Mouse (Mus musculus) midbrain, embryonic 13.5 days (tissue): Measurements from ENCODE around the gene Kmt5a. TPM values are rescaled to one million over a fixed set of nuclear protein-coding genes. Genes with fewer than 3 reads are reported as not detected.
"Not testable (repeated sequence)": the region's sequence is repeated elsewhere in the genome, so short reads cannot be mapped to it uniquely, and the experiment has no call there.

ENCODE experiments used
- ATAC-seq: fragments of 200-750 bp; cut with Nextera tagmentation; 2 replicates; pipeline ENCODE4 v1.8.0; 2017; ENCODE audit warnings: mild to moderate bottlenecking, moderate TSS enrichment, moderate library complexity
- H3K27ac ChIP-seq: fragments of 300-500 bp; sonication (generic); 2 replicates; pipeline ENCODE4 v1.5.1; 2015; ENCODE audit warnings: inconsistent platforms, mild to moderate bottlenecking, moderate library complexity
- H3K27me3 ChIP-seq: fragments of 300-500 bp; sonication (generic); 2 replicates; pipeline ENCODE4 v1.6.1; 2015; ENCODE audit warnings: mild to moderate bottlenecking, inconsistent platforms
- H3K36me3 ChIP-seq: fragments of 300-500 bp; sonication (generic); 2 replicates; pipeline ENCODE4 v1.6.1; 2015; ENCODE audit warnings: mild to moderate bottlenecking, inconsistent platforms
- H3K4me1 ChIP-seq: fragments of 300-500 bp; sonication (generic); replicated peaks from 2 replicates; pipeline ENCODE4 v1.6.1; 2015; ENCODE audit warnings: inconsistent platforms
- H3K4me2 ChIP-seq: fragments of 300-500 bp; sonication (generic); replicated peaks from 2 replicates; pipeline ENCODE4 v1.6.1; 2015; ENCODE audit warnings: moderate library complexity, mild to moderate bottlenecking, inconsistent platforms
- H3K4me3 ChIP-seq: fragments of 300-500 bp; sonication (generic); replicated peaks from 2 replicates; pipeline ENCODE4 v1.5.1; 2015; ENCODE audit warnings: mild to moderate bottlenecking, inconsistent platforms
- H3K9ac ChIP-seq: fragments of 300-500 bp; sonication (generic); replicated peaks from 2 replicates; pipeline ENCODE4 v1.6.1; 2015; ENCODE audit warnings: mild to moderate bottlenecking, inconsistent platforms
- H3K9me3 ChIP-seq: fragments of 300-500 bp; sonication (generic); 2 replicates; pipeline ENCODE4 v1.6.1; 2016; ENCODE audit warnings: mild to moderate bottlenecking, inconsistent platforms
- WGBS: fragments of 180-500 bp; shearing (Covaris S2); methylation state at CpG from one replicate; pipeline ENCODE4 v1.1.7; 2015; 5-methylcytosine and 5-hydroxymethylcytosine counted together
- polyA plus RNA-seq: library from polyadenylated mRNA; unstranded; fragments of >200 nt; fragmentation: Nextera tagmentation; extraction: Ambion mirVana; gene quantifications from 2 replicates; pipeline ENCODE4 v1.2.1, GENCODE M21; 2015

The Kmt5a gene
- polyA plus RNA-seq, 1 experiment from 2014 or later, result 23.6 TPM

DNA sequence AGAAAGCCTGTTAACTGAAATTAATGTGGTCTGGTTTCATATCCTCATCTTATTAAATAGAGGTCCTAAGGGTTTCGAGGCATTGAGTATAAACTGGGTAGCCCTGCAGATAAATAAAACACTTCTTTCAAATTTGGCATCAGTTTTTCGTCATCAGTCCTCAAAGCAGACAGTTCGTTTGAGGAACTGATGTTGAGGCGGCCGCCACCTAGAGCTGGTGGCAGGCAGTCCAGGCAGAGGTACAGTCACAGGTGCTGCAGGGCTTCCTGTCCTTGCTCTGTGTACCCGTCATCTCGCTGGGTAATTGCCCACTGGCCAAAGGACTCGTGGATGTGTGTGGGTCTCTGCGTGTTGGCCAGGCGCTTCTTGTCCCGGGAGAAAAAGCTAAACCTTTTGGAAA is 53.7 kb downstream of the Kmt5a start:
- Histone ChIP-seq H3K4me1 (peaks cover 9% of the 10 kb centered on the region; the same call in 1 of the 2 replicates), H3K27ac (no peak overlapping the region), H3K4me2 (no peak overlapping the region), H3K36me3 (peaks cover 55% of the 10 kb centered on the region), H3K4me3 (no peak overlapping the region), H3K9ac (no peak overlapping the region), H3K9me3 (no peaks in the 10 kb centered on the region), H3K27me3 (no peaks in the 10 kb centered on the region)
- 92% methylated on average over 11 of the region's 11 CpGs for WGBS
- no peak for ATAC-seq

DNA sequence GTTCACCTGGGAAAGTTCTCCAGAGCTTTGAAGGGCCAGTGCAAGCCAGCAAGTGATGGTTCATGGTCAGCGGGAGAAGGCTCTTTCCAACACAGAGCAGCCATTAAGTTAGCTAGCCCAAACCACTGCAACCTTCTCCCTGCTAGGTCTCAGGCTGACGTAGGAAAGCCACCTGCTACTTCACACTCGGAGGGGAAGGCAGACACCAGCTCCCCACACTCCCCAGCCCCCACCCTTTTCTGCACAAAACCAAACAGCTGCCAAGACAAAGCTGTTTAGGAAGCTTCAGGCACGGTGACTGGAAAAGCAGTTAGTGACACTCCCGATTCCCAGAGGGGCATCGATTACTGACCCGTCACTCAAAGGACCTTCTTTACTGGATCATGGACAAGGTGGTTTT is 55.8 kb downstream of the Kmt5a start:
- H3K27ac ChIP-seq, result no peak overlapping the region
- 0 out of 2 replicates have a peak overlapping the region, but pooled peaks have one; percentile 28 for H3K9ac ChIP-seq
- H3K4me1 ChIP-seq, result peaks cover 13% of the 10 kb centered on the region
- H3K4me2 ChIP-seq, result no peak overlapping the region
- WGBS, result 55% methylated on average over 7 of the region's 7 CpGs
- no peak overlapping the region for H3K4me3 ChIP-seq
- ATAC-seq, result no peak
- no peaks in the 10 kb centered on the region for H3K9me3 ChIP-seq
- H3K27me3 ChIP-seq, result no peaks in the 10 kb centered on the region
- H3K36me3 ChIP-seq, result peaks cover 49% of the 10 kb centered on the region

DNA sequence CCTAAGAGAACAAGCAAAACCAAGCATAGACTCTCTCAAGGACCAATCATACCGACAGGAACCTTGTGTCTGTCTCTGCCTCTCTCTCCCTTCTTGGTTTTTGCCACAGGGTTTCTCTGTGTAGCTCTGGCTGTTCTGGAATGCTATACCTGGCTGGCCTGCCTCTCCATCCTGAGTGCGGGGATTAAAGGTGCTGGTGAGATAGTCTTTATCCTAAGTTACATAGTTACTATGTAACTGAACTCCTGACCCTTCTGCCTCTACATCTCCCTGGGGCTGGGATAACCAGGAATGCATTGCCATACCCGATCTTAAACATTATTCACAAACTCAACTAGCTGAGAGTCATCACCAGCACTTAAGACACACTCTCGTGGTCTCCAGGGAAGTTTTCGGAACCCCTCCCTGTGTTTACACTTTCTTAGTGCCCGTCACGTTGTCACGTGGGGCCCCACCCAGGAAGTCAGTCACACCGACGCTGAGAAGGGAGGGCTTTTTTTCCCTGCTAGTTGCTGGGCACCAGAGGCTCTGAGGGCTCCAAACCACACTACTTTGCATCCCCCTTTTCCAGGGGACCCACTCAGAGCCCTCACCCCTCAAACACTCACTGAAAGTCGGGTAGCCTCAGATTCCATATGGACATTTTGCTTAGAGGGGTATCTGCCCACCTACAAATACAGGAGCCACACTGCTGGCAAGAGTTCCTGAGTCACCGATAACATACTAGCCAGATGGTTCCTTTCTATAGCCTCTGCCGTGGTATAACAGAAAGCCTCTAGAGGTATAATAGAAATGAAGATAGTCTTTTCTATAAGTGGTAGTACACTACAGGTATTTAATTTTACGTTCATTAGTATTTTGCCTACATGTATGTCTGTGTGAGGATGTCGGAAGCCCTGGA is 57.1 kb downstream of the Kmt5a start:
- WGBS, result 86% methylated on average over 15 of the region's 15 CpGs
- no peak overlapping the region for H3K4me2 ChIP-seq
- H3K27ac ChIP-seq, result no peak overlapping the region
- H3K9ac ChIP-seq, result no peak overlapping the region
- no peak overlapping the region for H3K4me3 ChIP-seq
- no peak for ATAC-seq
- H3K9me3 ChIP-seq, result no peaks in the 10 kb centered on the region
- H3K27me3 ChIP-seq, result no peaks in the 10 kb centered on the region
- peaks cover 13% of the 10 kb centered on the region for H3K4me1 ChIP-seq
- peaks cover 49% of the 10 kb centered on the region for H3K36me3 ChIP-seq

DNA sequence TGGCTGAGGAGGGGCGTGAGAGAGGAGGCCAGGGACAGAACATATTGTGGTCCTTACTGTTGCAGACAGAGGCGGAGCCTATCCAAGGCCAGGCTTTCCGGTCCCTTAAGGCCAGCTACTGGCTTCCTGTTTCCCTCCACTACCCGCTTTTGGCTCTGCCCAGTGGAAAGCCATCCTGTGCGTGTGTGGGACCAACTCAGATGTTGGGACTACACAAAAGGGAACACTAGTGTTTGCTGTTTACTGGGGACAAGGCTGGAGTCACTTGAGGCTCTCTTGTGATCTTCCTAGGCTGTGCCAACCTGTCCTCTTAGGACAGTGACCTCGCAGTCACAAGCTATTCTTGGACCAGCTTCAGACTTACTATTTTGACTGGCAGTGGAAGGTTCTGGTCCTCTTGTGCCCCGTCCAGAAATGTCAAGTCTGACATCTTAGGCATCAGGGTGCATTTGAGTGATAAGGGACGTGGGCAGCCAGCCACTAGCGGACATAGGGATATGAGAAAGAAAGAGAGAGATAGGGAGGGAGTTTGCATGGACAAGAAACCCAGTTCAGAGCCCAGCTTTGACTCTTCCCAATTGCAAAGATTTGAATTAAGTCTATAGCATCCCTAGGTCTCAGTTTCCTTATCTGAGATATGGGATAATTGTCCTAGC is 58.6 kb downstream of the Kmt5a start:
- no peaks in the 10 kb centered on the region for H3K27me3 ChIP-seq
- ATAC-seq, result no peak
- H3K36me3 ChIP-seq, result peaks cover 44% of the 10 kb centered on the region
- 79% methylated on average over 9 of the region's 9 CpGs for WGBS
- no peak overlapping the region for H3K4me2 ChIP-seq
- H3K4me1 ChIP-seq, result peaks cover 13% of the 10 kb centered on the region
- no peak overlapping the region for H3K27ac ChIP-seq
- no peaks in the 10 kb centered on the region for H3K9me3 ChIP-seq
- H3K9ac ChIP-seq, result no peak overlapping the region
- no peak overlapping the region for H3K4me3 ChIP-seq

DNA sequence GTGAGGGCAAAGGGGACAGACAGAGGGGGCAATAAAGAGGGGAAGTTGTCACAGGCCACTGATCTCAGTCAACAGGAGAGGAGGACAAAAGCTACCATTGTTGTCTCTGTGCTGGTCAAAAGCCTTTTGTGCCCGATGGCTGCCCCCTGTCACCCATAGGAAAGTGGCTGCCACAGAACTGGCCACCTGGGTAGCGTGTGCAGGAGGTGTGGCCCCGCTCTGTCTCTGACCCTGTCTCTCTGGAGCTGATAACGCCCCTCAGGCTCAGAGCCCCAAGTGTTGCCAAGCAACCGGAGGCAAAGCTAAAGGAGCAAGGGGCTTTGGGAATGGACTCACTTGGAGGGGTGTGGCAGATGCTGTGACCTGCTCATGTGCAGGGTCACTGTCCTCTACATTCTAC is 59.3 kb downstream of the Kmt5a start:
- H3K9ac ChIP-seq, result no peak overlapping the region
- 19% methylated on average over 5 of the region's 5 CpGs for WGBS
- H3K4me2 ChIP-seq, result no peak overlapping the region
- no peak for ATAC-seq
- H3K27me3 ChIP-seq, result no peaks in the 10 kb centered on the region
- H3K27ac ChIP-seq, result no peak overlapping the region
- peaks cover 40% of the 10 kb centered on the region for H3K36me3 ChIP-seq
- H3K9me3 ChIP-seq, result no peaks in the 10 kb centered on the region
- H3K4me3 ChIP-seq, result no peak overlapping the region
- peaks cover 13% of the 10 kb centered on the region for H3K4me1 ChIP-seq

DNA sequence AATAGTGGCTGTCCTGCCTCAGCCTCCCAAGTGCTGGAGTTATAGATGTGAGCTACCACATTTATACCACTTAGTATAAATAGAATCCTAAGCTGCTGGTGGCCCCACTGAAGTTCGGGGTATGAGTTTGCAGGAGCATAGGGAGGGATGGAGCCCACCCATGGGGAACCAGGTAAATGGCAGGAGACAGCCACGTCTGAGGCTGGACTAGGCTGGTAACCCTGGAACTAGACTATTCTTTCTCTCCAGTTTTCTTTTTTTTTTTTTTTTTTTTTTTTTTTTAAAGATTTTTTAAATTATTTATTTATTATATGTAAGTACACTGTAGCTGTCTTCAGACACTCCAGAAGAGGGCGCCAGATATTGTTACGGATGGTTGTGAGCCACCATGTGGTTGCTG is 60.3 kb downstream of the Kmt5a start:
- not testable (repeated sequence) for H3K9ac ChIP-seq, H3K9me3 ChIP-seq, H3K27me3 ChIP-seq, H3K4me3 ChIP-seq, H3K27ac ChIP-seq, H3K4me2 ChIP-seq, ATAC-seq
- WGBS, result 82% methylated on average over 3 of the region's 4 CpGs
- Histone ChIP-seq H3K4me1 (peaks cover 13% of the 10 kb centered on the region), H3K36me3 (peaks cover 35% of the 10 kb centered on the region)

DNA sequence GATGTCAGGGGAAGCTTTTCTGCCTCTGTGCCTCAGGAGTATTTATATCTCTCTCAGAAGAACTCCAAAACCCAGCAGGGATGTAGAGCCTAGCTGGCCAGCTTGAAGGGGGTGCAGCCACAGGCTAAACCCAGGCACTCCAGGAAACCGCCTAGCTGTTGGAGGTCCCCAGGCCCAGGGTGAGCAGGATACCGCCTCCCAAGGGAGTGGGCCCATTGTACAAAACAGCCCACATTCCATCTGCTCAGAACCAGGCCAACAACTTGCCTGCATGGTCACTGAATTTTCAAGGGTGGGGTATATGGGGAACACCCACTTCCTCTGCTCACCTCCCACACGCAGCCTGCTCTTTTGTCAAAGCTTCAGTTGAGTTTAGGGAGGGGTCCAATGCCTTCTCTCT is 60.8 kb downstream of the Kmt5a start:
- ATAC-seq, result no peak
- no peak overlapping the region for H3K27ac ChIP-seq
- H3K27me3 ChIP-seq, result no peaks in the 10 kb centered on the region
- peaks cover 35% of the 10 kb centered on the region for H3K36me3 ChIP-seq
- H3K9ac ChIP-seq, result no peak overlapping the region
- no peak overlapping the region for H3K4me3 ChIP-seq
- no peak overlapping the region for H3K4me2 ChIP-seq
- H3K4me1 ChIP-seq, result peaks cover 10% of the 10 kb centered on the region
- WGBS, result 92% methylated on average over 3 of the region's 3 CpGs
- no peaks in the 10 kb centered on the region for H3K9me3 ChIP-seq

DNA sequence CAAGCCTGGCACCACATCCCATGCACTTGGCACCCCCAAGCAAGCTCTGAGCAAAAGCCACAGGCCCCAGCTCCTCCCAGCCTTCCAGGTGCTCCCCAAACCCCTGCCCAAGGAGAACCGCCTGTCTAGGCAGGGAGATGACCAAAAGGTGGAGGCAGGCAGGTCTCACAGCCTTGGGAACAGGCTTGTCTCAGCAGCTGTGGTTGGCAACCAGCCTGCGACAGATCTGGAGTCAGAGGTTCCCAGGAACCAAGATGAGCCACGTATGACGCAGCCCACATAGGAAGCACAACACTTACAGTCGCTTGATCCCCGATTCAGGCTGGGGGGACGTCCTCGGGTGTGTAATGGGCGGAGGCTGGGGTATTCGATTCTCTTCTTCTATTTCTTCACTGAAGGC is 61.8 kb downstream of the Kmt5a start:
- Histone ChIP-seq H3K4me2 (no peak overlapping the region), H3K4me1 (peaks cover 4% of the 10 kb centered on the region; the same call in 1 of the 2 replicates), H3K9ac (no peak overlapping the region), H3K27ac (no peak overlapping the region), H3K27me3 (no peaks in the 10 kb centered on the region), H3K4me3 (no peak overlapping the region), H3K36me3 (peaks cover 35% of the 10 kb centered on the region), H3K9me3 (no peaks in the 10 kb centered on the region)
- 96% methylated on average over 10 of the region's 10 CpGs for WGBS
- no peak for ATAC-seq

DNA sequence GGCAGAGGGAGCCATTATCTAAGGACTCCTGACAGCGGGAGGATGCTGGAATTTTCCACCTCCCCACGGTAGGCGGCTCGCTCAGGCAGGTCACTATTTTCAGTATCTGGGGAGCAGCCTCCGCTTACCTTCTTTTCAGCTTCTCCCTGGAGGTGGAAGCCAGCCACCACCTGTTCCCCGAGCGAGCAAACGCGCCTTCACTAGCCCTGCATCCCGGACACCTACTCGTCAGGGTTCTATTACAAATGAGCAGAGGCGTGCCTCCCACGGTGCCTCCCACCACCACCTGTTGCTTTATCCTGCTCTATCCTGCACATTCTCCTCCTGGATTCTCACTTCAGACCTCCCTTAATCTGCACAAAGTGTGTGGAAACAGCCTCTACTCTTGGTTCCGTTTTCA is 64.0 kb downstream of the Kmt5a start:
- H3K36me3 ChIP-seq, result peaks cover 30% of the 10 kb centered on the region
- no peaks in the 10 kb centered on the region for H3K27me3 ChIP-seq
- H3K9me3 ChIP-seq, result no peaks in the 10 kb centered on the region
- 61% methylated on average over 14 of the region's 14 CpGs for WGBS
- H3K4me1 ChIP-seq, result peaks cover 4% of the 10 kb centered on the region; the same call in 1 of the 2 replicates
- ATAC-seq, result no peak
- no peak overlapping the region for H3K27ac ChIP-seq
- H3K4me3 ChIP-seq, result no peak overlapping the region
- no peak overlapping the region for H3K4me2 ChIP-seq
- no peak overlapping the region for H3K9ac ChIP-seq

DNA sequence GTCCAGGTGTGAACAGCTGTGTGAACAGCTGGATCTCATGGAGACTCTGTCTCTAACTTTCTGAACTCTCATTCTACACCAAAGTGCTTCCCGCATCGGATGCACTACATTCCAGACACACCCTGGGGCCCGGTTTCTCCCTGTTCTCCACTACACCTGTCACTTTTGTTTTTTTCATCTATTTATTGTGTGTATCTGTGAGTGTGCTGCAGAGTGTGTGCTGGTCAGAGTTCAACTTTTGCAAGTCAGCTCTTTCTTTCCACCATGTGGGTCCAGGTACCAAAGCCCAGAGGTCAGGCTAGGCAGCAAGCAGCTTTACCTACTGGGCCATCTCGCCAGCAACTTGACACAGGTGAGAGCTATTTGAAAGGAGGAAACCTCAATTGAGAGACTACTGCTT is 65.5 kb downstream of the Kmt5a start:
- H3K36me3 ChIP-seq, result peaks cover 31% of the 10 kb centered on the region
- WGBS, result 95% methylated on average over 4 of the region's 4 CpGs
- no peak overlapping the region for H3K4me3 ChIP-seq
- H3K4me2 ChIP-seq, result no peak overlapping the region
- H3K9me3 ChIP-seq, result no peaks in the 10 kb centered on the region
- H3K9ac ChIP-seq, result no peak overlapping the region
- H3K27me3 ChIP-seq, result no peaks in the 10 kb centered on the region
- no peak overlapping the region for H3K27ac ChIP-seq
- no peaks in the 10 kb centered on the region for H3K4me1 ChIP-seq
- ATAC-seq, result no peak

DNA sequence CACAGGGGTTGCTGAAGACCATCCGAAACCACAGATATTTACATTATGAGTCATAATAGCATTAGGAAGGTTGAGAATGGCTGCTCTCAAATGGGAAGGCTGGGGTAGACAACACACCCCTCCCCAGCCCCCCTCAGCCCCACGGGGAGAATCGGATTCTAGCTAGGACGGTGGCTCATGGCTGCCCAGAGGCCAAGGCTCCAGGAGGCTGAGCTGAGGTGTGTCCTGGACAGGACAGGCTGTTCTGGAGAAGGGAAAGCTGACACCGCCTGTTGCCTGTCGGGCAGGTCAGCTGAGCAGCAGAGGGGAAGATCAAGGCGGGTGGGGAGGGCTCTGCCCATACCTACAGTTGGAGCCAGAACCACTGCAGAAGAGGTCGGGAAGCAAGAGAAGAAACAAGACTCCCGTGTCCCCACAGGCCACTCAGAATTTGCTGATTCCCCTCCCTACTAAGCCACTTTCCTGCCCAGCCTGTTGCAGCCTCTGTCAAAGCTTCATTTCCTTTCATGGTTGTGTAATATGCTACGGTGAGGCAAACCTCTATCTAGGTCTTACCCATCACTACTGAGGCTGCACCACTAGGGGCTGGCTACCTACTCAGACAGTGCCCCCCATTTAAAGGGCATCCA is 67.1 kb downstream of the Kmt5a start:
- no peaks in the 10 kb centered on the region for H3K9me3 ChIP-seq
- H3K4me1 ChIP-seq, result no peaks in the 10 kb centered on the region
- no peak overlapping the region for H3K9ac ChIP-seq
- peaks cover 25% of the 10 kb centered on the region for H3K36me3 ChIP-seq
- no peak overlapping the region for H3K27ac ChIP-seq
- H3K4me2 ChIP-seq, result no peak overlapping the region
- WGBS, result 84% methylated on average over 10 of the region's 10 CpGs
- no peak for ATAC-seq
- H3K4me3 ChIP-seq, result no peak overlapping the region
- H3K27me3 ChIP-seq, result no peaks in the 10 kb centered on the region

DNA sequence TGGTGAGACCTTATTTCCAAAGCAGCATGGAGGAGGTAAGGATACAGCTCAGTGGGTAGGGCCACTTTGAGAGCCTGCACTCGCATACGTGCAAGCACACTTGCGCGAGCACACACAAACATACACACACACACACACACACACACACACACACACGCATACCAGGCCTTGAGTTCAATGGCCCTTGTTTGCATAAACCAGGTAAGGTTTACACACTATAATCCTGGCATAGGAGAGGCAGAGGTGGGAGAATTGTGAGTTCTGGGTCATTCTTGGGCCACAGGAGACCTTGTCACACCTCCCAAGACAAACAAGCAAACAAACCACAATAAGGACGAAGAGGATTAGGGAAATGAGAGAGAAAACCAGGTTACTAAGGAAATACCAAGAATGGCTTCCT is 69.5 kb downstream of the Kmt5a start:
- Histone ChIP-seq H3K27ac (no peak overlapping the region), H3K9ac (no peak overlapping the region), H3K27me3 (no peaks in the 10 kb centered on the region), H3K36me3 (peaks cover 31% of the 10 kb centered on the region), H3K4me2 (no peak overlapping the region), H3K9me3 (no peaks in the 10 kb centered on the region), H3K4me3 (no peak overlapping the region), H3K4me1 (no peaks in the 10 kb centered on the region)
- WGBS, result 96% methylated on average over 6 of the region's 6 CpGs
- no peak for ATAC-seq
